ENCODE assay signal across 25 mouse cellular contexts in the genomic region with DNA sequence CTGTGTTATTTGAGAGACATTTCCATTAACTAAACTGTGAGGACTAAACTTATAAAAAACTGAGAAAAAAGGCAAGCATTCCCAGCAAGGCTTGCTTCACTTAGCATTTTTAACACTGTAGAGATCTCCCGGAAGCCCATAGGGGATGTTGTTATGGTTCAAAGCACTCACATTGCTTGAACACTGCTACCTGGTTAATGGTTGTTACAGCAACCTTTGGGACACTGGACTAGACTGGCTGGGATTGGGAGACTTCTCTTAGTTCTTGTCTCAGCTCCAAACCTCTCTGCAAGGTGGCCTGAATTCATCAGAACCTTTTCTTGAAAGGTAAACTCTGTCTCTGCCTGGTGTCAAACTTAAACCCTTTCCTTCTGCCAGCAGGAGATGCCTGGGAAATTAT.
"Had no signal": no experiment of that assay in that cellular context is flagged by ENCODE, and none has a peak within 500 bp of the region (broad histone marks: within the 10 kb centered on the region; RNA-seq: fewer than 3 reads in every experiment).

No protein-coding gene starts in this region.

- H3K9ac ChIP-seq: heart, embryonic 12.5 days; hindbrain, embryonic 12.5 days; hindbrain, embryonic 14.5 days; intestine, embryonic 15.5 days; limb, embryonic 12.5 days; liver, embryonic 13.5 days; liver, embryonic 15.5 days; liver, postnatal 0 days had no signal

- H3K4me3 ChIP-seq: gastrocnemius, adult 2 months; heart, embryonic 10.5 days; heart, embryonic 12.5 days; hindbrain, embryonic 10.5 days; hindbrain, embryonic 12.5 days; intestine, embryonic 15.5 days; layer of hippocampus, adult 2 months; left cerebral cortex, adult 2 months; limb, embryonic 10.5 days; limb, embryonic 12.5 days; liver, embryonic 13.5 days; liver, embryonic 15.5 days had no signal

- ATAC-seq: forebrain, embryonic 16.5 days; hindbrain, embryonic 16.5 days; inflammation-experienced regulatory T-cells, adult 6 months; intestine, embryonic 15.5 days; intestine, postnatal 0 days; liver, postnatal 0 days had no signal

- H3K36me3 ChIP-seq: heart, embryonic 10.5 days; heart, embryonic 12.5 days; hindbrain, embryonic 10.5 days; hindbrain, embryonic 12.5 days; intestine, embryonic 15.5 days; limb, embryonic 10.5 days; limb, embryonic 12.5 days; liver, embryonic 13.5 days; liver, embryonic 15.5 days had no signal

- H3K9me3 ChIP-seq: intestine, embryonic 15.5 days; limb, embryonic 10.5 days; liver, embryonic 13.5 days; liver, embryonic 15.5 days had no signal

- H3K27me3 ChIP-seq: heart, embryonic 12.5 days; hindbrain, embryonic 12.5 days; intestine, embryonic 15.5 days; limb, embryonic 12.5 days; liver, embryonic 13.5 days; liver, embryonic 15.5 days had no signal

- DNase-seq: gastrocnemius, adult 2 months; gastrocnemius, postnatal 10 days; gastrocnemius, postnatal 25 days; heart, adult 18-20 months; heart, postnatal 10 days; heart, postnatal 4 days; liver; liver, embryonic 13.5 days; liver, postnatal 0 days had no signal

- H3K4me1 ChIP-seq: heart, embryonic 10.5 days; heart, embryonic 12.5 days; hindbrain, embryonic 10.5 days; hindbrain, embryonic 12.5 days; intestine, embryonic 15.5 days; limb, embryonic 10.5 days; limb, embryonic 12.5 days; liver, embryonic 13.5 days; liver, embryonic 15.5 days had no signal

- H3K4me2 ChIP-seq: heart, embryonic 12.5 days; hindbrain, embryonic 12.5 days; hindbrain, embryonic 14.5 days; intestine, embryonic 15.5 days; limb, embryonic 12.5 days; liver, embryonic 11.5 days; liver, embryonic 13.5 days; liver, embryonic 15.5 days had no signal

- H3K27ac ChIP-seq: gastrocnemius, adult 2 months; heart, embryonic 10.5 days; hindbrain, embryonic 10.5 days; hindbrain, embryonic 12.5 days; hindbrain, embryonic 14.5 days; intestine, embryonic 15.5 days; layer of hippocampus, adult 2 months; left cerebral cortex, adult 2 months; limb, embryonic 10.5 days; limb, embryonic 12.5 days; liver, embryonic 13.5 days; liver, embryonic 15.5 days had no signal
